Mouse (Mus musculus) midbrain, postnatal 0 days (tissue): Measurements from ENCODE around the gene Acsl5. TPM values are rescaled to one million over a fixed set of nuclear protein-coding genes. Genes with fewer than 3 reads are reported as not detected.

ENCODE experiments used
- ATAC-seq: fragments of 200-750 bp; cut with Nextera tagmentation; 2 replicates; pipeline ENCODE4 v1.8.0; 2017; ENCODE audit warnings: moderate number of reproducible peaks, mild to moderate bottlenecking, moderate TSS enrichment, moderate library complexity; ENCODE audit not compliant: low FRiP score
- DNase-seq: peaks from one replicate; pipeline ENCODE4 v3.0.0-alpha.2; 2015; ENCODE audit warnings: low spot score
- H3K27ac ChIP-seq: fragments of 300-500 bp; sonication (generic); 2 replicates; pipeline ENCODE4 v1.5.1; 2014; ENCODE audit warnings: low read depth, mild to moderate bottlenecking, low read length, mixed read lengths
- H3K27me3 ChIP-seq: fragments of 300-500 bp; sonication (generic); 2 replicates; pipeline ENCODE4 v1.6.1; 2014; ENCODE audit warnings: low read length, control low read depth, mixed read lengths; ENCODE audit not compliant: insufficient read depth
- H3K36me3 ChIP-seq: fragments of 300-500 bp; sonication (generic); 2 replicates; pipeline ENCODE4 v1.6.1; 2014; ENCODE audit warnings: low read length, control low read depth, mixed read lengths; ENCODE audit not compliant: insufficient read depth
- H3K4me1 ChIP-seq: fragments of 300-500 bp; sonication (generic); 2 replicates; pipeline ENCODE4 v1.6.1; 2014; ENCODE audit warnings: mild to moderate bottlenecking, control low read depth, antibody characterized with exemption, low read length, mixed read lengths; ENCODE audit not compliant: insufficient read depth
- H3K4me2 ChIP-seq: fragments of 300-500 bp; sonication (generic); 2 replicates; pipeline ENCODE4 v1.6.1; 2014; ENCODE audit warnings: low read depth, mild to moderate bottlenecking, low read length, mixed read lengths; ENCODE audit not compliant: poor library complexity, severe bottlenecking
- H3K4me3 ChIP-seq: fragments of 300-500 bp; sonication (generic); 2 replicates; pipeline ENCODE4 v1.5.1; 2014; ENCODE audit warnings: low read depth, mild to moderate bottlenecking, low read length, moderate library complexity
- H3K9ac ChIP-seq: fragments of 300-500 bp; sonication (generic); replicated peaks from 2 replicates; pipeline ENCODE4 v1.6.1; 2014; ENCODE audit warnings: mild to moderate bottlenecking, low read length, moderate library complexity, mixed read lengths; ENCODE audit not compliant: poor library complexity, severe bottlenecking
- H3K9me3 ChIP-seq: fragments of 300-500 bp; sonication (generic); 2 replicates; pipeline ENCODE4 v1.6.1; 2016; ENCODE audit warnings: low read length, control low read depth
- CTCF ChIP-seq: IDR thresholded peaks from 2 replicates; pipeline ENCODE4 v1.5.1; 2016; ENCODE audit warnings: antibody characterized with exemption, mild to moderate bottlenecking
- WGBS: fragments of 180-500 bp; shearing (Covaris S2); extraction: QIAGEN DNeasy Blood & Tissue Kit; methylation state at CpG from one replicate; pipeline ENCODE4 v1.1.7; 2014; 5-methylcytosine and 5-hydroxymethylcytosine counted together
- polyA plus RNA-seq: library from polyadenylated mRNA; unstranded; fragments of >200 nt; fragmentation: Nextera tagmentation; extraction: Ambion mirVana; gene quantifications from 2 replicates; pipeline ENCODE4 v1.2.1, GENCODE M21; 2015
- total RNA-seq: library from RNA; depleted of rRNA; stranded (reverse); fragments of >200 nt; gene quantifications from 2 replicates; pipeline ENCODE4 v1.2.3, GENCODE M21; 2014

Acsl5 gene
- total and polyA plus RNA-seq, 2 experiments from 2014 or later: 13.9 to 15.1 TPM

DNA sequence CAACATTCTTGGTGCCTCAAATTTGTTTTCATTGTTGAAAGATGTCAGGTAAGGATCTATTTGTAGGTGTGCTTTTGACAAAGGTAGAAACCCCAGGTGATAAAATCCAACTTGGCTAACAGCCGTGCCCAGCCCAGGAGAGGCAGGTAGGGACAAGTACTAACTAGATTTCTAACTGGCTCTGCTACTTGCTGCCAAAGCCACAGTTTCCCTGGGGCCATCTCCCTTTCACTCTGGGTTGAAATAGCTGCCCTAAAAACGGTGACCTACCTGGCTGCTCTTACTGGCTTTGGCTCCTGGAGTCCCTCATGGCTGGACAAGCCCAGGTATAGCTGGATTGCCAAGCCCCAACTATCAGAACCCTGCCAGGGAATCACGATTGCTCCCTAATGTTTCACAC, 15.0 kb downstream of the Acsl5 start:
- Histone ChIP-seq H3K9me3 (no peaks in the 10 kb centered on the region), H3K4me1 (no peaks in the 10 kb centered on the region), H3K9ac (no peak overlapping the region), H3K27me3 (no peaks in the 10 kb centered on the region), H3K36me3 (no peaks in the 10 kb centered on the region), H3K27ac (no peak overlapping the region), H3K4me2 (no peak overlapping the region), H3K4me3 (no peak overlapping the region)
- WGBS: 80% methylated on average over 3 of the region's 3 CpGs
- no peak for TF ChIP-seq CTCF
- no peak for DNase-seq
- ATAC-seq: no peak

GRCm38 (mm10) chr19:55268150-55268549, 16.4 kb downstream of the Acsl5 start:
- no peak for TF ChIP-seq CTCF
- Histone ChIP-seq H3K27ac (no peak overlapping the region), H3K4me2 (no peak overlapping the region), H3K36me3 (peaks cover 5% of the 10 kb centered on the region; the same call in 1 of the 2 replicates), H3K9me3 (no peaks in the 10 kb centered on the region), H3K4me1 (no peaks in the 10 kb centered on the region), H3K9ac (no peak overlapping the region), H3K27me3 (no peaks in the 10 kb centered on the region), H3K4me3 (no peak overlapping the region)
- DNase-seq (no peak), ATAC-seq (no peak)
- 81% methylated on average over 3 of the region's 3 CpGs for WGBS

DNA sequence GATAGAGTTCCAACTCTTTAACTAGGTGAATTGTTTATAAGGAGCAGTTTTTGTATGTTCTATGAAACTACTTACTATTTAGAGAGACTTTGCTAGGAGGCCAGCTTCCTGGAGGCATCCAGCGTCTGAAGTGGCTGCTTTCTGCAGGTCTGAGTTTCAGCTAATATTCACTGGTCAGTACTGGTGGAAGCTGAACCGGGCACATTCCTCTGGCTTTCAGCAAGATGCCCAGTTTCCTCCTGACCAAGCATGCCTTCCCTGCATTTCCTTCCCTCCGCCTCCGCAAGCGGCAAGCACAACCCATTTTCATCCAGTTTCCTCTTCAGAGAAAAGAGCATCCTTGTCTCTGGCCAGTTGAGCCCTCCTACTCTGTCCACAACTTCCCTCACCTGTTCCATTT, 17.3 kb downstream of the Acsl5 start:
- 85% methylated on average over 5 of the region's 5 CpGs for WGBS
- no peaks in the 10 kb centered on the region for H3K9me3 ChIP-seq
- peaks cover 6% of the 10 kb centered on the region; the same call in 1 of the 2 replicates for H3K36me3 ChIP-seq
- no peak overlapping the region for H3K9ac ChIP-seq
- no peaks in the 10 kb centered on the region for H3K27me3 ChIP-seq
- H3K4me2 ChIP-seq: no peak overlapping the region
- H3K4me1 ChIP-seq: no peaks in the 10 kb centered on the region
- H3K4me3 ChIP-seq: no peak overlapping the region
- H3K27ac ChIP-seq: no peak overlapping the region
- TF ChIP-seq CTCF: no peak
- ATAC-seq (no peak), DNase-seq (no peak)

- H3K27ac ChIP-seq: no peak overlapping the region
- no peak overlapping the region for H3K4me3 ChIP-seq
- 37% methylated on average over 3 of the region's 3 CpGs for WGBS
- TF ChIP-seq CTCF: no peak
- no peaks in the 10 kb centered on the region for H3K27me3 ChIP-seq
- no peak overlapping the region for H3K9ac ChIP-seq
- ATAC-seq (no peak), DNase-seq (no peak)
- H3K4me2 ChIP-seq: no peak overlapping the region
- peaks cover 6% of the 10 kb centered on the region for H3K36me3 ChIP-seq
- no peaks in the 10 kb centered on the region for H3K9me3 ChIP-seq
- no peaks in the 10 kb centered on the region for H3K4me1 ChIP-seq
Measured at GRCm38 (mm10) chr19:55271448-55271847, 19.7 kb downstream of the Acsl5 start.

- Histone ChIP-seq H3K4me1 (no peaks in the 10 kb centered on the region), H3K9me3 (no peaks in the 10 kb centered on the region), H3K9ac (no peak overlapping the region), H3K36me3 (peaks cover 6% of the 10 kb centered on the region), H3K27ac (no peak overlapping the region), H3K4me2 (no peak overlapping the region), H3K27me3 (no peaks in the 10 kb centered on the region), H3K4me3 (no peak overlapping the region)
- DNase-seq (no peak), ATAC-seq (no peak)
- no peak for TF ChIP-seq CTCF
- WGBS: 83% methylated on average over 6 of the region's 6 CpGs
Measured at GRCm38 (mm10) chr19:55273340-55273739, 21.6 kb downstream of the Acsl5 start.

DNA sequence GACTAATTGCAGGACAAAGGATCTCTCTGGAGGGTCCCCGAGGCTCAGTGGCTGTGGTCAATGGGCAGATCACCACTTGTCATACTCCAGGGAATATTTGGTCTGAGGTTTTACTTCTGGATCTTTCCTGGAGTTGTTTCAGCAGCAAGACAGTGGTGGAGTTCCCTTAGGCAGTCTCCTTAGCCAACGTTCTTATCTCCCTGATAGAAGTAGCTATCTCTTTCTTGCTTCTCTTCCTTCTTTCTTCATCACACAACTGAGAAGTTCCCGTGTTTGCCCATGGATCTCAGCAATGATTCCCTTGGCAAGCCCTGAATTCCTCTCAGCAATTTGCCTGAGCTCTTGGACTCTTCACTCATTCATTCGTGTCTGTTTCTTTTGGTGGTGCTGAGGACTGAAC, 24.4 kb downstream of the Acsl5 start:
- ATAC-seq (no peak), DNase-seq (no peak)
- H3K4me2 ChIP-seq: no peak overlapping the region
- H3K27ac ChIP-seq: no peak overlapping the region
- no peaks in the 10 kb centered on the region for H3K4me1 ChIP-seq
- 84% methylated on average over 4 of the region's 4 CpGs for WGBS
- no peak overlapping the region for H3K4me3 ChIP-seq
- H3K9ac ChIP-seq: no peak overlapping the region
- H3K27me3 ChIP-seq: no peaks in the 10 kb centered on the region
- TF ChIP-seq CTCF: no peak
- H3K9me3 ChIP-seq: no peaks in the 10 kb centered on the region
- H3K36me3 ChIP-seq: peaks cover 6% of the 10 kb centered on the region
